Mouse (Mus musculus): Measurements from ENCODE around the gene Map3k5.

GRCm38 (mm10) chr10:20040116-20040515 lies 105.8 kb downstream of the Map3k5 start:
- TF ChIP-seq GATA1 (IDR thresholded peaks at IDR 0.05; ENCODE audit: low read length): no peak
- no peak for TF ChIP-seq TAL1 (IDR thresholded peaks at IDR 0.05; ENCODE audit: low read length)
